Mouse (Mus musculus) layer of hippocampus, adult 9-11 months (tissue): ENCODE measurements around the gene Kng1.
A peak's percentile ranks its signal among the peaks of the same experiment; 100 is the strongest.
"Not testable (repeated sequence)": the region's sequence is repeated elsewhere in the genome, so short reads cannot be mapped to it uniquely, and the experiment has no call there.

Source experiments
- DNase-seq: peaks from one replicate; pipeline ENCODE4 v3.0.0; 2022

The Kng1 gene

DNA sequence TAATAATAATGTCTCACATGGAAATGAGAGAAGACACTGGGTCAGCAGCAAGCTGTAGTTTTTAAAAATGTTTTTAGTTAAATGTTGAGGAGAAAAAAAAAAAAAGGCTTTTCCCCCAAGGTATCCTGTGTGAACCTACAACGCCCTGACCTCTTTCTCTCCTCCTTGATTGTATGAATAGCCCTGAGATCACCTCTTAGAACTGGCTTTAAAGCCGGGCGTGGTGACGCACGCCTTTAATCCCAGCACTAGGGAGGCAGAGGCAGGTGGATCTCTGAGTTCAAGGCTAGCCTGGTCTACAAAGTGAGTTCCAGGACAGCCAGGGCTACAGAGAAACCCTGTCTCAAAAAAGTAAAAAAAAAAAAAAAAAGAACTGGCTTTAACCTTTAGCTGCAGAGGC is 37.9 kb downstream of the Kng1 start:
- not testable (repeated sequence) for DNase-seq

- not testable (repeated sequence) for DNase-seq
These were observed 39.2 kb downstream of the Kng1 start for GRCm38 (mm10) chr16:23096886-23097285.

DNA sequence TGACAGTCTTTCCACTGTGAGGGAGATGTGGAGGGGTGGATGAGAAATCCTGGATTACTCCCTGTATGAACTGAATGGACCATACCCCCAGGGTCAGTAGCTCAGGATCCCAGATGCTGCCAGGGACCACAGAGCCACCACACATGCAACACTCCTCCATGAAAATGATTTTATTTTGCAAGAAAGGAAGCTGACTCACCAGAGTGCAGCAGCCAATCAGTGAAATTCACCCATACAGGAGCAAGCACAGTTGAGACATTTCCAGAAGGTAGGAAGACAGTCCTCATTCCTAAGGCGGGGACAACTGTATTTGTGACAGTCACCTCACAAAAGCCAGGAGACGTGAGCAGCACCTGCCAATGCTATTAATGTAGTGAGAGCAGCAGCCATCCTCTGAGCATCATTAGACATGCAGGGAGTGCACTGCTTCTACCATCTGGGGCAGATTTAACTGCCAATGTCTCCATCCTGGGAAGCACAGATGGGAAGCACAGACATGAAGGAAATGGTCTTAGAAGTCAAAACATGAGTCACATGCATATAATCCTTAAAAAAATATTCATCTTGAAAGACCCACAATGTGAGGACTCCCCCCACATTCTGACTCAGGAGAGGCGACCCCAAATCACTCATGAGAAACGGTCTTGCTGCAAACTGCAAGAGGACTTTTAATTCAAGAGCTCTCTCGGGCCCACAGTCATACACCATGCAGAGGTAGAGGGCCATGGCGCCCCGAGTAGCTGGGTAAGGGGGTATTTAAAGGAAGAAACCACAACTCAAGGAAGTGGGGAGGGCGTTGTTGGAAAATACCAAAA is 39.8 kb downstream of the Kng1 start:
- DNase-seq = peak; percentile 60

DNA sequence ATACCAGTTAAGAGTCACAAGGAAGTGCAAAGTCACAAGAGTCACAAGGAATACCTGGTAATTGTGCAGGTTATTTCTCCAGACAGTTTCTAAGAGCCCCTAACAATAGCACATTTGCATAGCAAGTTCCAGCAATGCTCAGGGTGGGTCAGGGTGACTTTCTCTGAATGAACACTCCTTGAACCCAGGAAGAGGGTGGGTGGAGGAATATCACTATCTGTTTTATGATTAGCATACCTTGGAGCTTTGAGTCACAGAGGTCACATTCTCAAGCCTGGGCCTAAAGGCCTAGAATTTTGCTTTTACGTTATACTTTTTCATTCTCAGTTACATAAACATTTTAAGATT is 40.4 kb downstream of the Kng1 start:
- not testable (repeated sequence) for DNase-seq

GRCm38 (mm10) chr16:23099632-23100031 is 42.0 kb downstream of the Kng1 start:
- DNase-seq = no peak

GRCm38 (mm10) chr16:23100099-23100575 is 42.5 kb downstream of the Kng1 start:
- no peak for DNase-seq

GRCm38 (mm10) chr16:23100613-23101012 is 42.9 kb downstream of the Kng1 start:
- DNase-seq = no peak

DNA sequence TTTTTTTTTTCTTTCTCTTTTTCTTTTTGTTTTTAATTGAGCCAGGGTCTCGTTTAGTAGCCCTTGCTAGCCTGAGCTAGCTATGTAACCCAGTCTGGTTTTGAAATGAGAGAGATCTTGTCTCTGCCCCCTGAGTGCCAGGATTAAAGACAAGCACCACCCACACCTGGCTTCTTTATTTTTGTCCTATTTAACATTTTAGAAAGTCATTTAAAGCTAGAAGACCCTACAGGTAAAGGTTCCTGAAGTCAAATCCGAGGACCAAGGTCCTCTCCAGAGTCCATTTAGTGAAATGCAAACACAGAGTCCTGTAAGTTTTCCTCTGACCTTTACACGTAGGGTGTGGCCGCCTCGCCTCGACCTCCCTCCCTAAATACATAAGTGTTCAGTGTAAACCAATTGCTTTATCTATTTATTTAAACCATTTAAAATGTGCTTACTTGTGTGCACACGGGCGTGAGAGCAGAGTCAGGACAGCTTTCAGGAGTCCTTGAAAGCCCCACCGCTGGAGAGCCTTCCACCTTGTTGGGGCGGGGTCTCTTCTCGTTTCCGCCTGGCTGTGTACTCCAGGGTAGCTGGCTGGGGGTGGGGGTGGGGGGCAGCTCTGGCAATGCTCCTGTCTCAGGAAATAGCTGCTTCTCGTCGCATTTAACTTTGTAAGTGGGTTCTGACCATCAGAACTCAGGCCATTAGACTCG is 44.8 kb downstream of the Kng1 start:
- no peak for DNase-seq

- DNase-seq = no peak
These were observed 45.5 kb downstream of the Kng1 start for GRCm38 (mm10) chr16:23103038-23103745.

- DNase-seq = no peak
These were observed 46.2 kb downstream of the Kng1 start for GRCm38 (mm10) chr16:23103841-23104240.

DNA sequence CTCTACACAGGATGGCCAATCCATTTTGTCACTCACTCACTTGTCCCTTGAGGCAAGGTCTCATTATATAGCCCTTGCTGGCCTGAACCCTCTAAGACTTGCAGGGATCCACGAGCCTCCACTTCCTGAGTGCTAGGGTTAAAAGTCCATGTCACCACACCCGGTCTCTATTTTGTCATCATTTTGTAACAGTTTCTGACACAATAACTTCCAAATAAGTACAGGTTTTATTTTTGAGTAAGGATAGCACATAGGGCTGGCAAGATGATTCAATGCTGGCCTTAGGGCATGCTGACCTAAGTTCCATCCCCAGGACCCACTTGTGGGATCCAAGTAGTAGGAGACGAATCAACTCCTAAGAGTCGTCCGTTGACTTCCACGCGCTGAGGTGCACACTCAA is 48.5 kb downstream of the Kng1 start:
- no peak for DNase-seq

- DNase-seq = peak; percentile 90
These were observed 49.7 kb downstream of the Kng1 start, which contains the start of gene Eif4a2 for GRCm38 (mm10) chr16:23107231-23107942. Eif4a2 (plus strand) TSS chr16:23107444.

DNA sequence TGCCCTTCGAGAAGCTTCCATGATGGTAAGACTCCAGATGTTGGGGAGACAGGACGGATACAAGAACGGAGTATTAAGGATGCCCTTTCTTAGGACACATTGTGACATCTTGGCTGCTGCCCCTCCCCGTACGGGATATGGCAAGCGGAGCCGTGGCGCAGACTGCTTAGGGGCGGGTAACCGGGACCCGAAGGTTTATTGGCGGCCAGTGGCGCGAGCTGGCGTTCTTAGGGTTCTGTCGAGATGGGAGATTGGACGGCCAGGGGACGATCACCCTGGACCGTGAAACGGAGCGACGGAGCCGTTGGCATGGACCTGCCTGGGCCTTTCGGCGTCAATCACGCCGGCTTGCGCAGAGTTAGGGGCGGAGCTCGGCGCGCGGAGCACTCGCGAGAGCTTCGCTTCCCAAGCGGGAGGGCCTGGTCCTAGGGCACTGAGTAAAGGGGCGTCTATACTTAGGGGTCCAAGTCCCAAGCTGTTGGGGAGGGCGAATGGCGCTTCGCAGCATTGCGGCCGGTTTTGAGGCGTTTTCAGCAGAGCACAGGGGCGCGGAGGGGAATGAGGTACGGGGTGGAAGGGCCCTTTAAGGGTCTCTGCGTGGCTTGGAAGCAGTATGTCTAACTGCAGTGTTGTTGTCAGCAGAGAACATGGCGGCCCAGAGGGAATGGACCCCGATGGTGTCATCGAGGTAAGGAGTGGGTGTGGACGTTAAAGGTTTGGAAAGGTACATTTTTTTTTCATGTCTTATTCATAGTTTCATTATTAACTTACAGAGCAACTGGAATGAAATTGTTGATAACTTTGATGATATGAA is 50.5 kb downstream of the Kng1 start:
- DNase-seq = peak; percentile 83

DNA sequence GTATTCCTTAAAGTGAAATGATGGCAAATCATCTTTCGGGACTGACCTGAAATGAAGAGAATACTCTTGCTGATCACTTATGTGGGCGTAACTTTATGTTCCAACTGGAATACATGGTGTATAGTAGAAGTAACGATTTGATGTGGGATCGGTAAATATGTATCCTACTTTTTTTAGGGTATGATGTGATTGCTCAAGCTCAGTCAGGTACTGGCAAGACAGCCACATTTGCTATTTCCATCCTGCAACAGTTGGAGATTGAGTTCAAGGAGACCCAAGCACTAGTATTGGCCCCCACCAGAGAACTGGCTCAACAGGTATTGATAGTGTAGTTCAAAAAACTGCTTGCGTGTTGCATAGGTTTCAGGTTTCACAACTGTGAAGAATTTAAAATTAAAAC is 51.3 kb downstream of the Kng1 start:
- no peak for DNase-seq

DNA sequence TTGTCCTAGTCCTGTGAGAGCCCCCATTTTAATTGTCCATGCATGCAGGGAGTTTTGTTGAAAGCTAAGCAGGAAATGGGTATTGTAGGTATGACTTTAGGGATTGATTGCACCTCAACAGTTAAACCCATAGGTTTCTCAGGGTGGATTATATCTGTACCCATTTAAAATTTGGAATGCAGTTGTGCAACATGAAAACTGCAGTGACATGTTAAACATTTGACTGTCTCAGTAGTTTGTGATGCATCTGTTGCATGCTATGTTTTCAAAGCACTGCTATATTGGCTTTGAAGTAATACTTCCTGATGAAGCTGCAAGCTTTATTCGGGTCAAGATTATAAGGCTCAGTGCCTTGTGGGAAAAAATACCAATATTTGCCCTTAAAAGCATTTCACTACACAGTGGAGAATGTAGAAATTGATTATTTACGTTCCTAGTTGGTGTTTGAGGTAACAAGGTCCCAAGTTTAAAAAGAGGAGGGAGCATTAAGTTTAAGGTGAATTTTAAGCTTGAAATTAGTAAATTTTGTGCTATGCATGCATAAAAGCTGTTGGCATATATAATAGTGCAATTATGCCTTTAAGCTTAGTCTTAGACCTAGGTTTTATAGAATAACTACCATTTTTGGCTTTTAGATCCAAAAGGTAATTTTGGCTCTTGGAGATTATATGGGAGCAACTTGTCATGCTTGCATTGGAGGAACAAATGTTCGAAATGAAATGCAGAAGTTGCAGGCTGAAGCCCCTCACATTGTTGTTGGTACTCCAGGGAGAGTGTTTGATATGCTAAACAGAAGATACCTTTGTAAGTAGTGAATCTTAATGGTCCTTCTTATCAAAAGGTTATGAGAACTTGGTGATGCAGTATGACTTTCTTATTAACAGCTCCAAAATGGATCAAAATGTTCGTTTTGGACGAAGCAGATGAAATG is 52.0 kb downstream of the Kng1 start:
- DNase-seq = no peak

DNA sequence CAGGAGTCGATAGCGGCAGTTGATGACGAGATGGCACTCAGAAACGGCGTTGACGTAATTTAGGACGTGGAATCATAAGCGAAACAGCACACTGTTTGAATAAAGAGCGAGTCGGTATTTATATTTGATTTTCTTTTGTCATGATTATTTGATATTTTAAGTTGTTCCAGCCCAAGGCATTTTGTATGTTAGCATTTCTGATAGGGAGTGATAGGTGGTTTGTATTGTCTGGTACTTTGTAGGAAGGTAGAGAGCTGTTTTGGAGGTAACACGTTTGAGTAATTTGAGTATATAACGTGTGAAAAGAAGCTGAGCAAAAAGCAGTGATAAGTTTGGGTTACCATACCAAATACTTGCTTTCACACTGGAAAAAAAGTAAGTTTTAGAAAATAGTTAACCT is 54.7 kb downstream of the Kng1 start:
- DNase-seq = no peak

- no peak for DNase-seq
These were observed 55.3 kb downstream of the Kng1 start for GRCm38 (mm10) chr16:23112861-23113435.

GRCm38 (mm10) chr16:23113903-23114302 is 56.2 kb downstream of the Kng1 start:
- DNase-seq = no peak

DNA sequence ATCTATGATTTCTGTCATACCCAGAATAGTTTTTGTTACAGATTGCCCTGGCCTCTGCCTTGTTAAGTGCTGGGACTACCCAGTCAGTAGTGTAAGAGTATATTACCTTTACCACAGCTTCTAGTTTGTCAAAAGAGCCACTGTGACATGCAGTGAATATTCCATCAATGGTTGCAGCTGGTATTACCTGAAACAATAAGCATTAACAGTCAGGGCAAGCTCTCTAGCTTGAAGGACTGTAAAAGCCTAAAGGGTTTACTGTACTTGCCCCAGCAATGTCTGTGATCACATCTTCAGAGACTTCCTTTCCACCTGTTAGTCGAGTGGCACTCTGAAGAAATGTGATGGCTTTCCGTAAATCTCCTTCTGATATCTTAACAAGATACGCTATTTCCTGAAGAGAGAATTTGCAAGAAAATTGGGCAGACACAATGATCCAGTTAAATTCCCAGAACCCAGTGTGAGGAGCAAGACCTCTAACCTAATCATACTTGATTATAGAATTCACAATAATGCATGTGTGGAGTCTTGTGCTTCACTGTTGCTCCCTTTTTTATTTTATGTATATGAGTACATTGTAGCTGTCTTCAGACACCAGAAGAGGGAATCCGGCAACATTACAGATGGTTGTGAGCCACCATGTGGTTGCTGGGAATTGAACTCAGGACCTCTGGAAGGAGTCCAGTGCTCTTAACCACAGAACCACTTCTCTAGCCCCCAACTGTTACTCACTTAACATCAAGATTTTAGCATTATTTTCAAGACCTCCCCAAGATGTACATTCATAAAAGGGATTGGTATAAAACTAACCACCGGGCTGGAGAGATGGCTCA is 56.9 kb downstream of the Kng1 start:
- no peak for DNase-seq

- DNase-seq = no peak
These were observed 57.8 kb downstream of the Kng1 start for GRCm38 (mm10) chr16:23115486-23115885.
